Mouse (Mus musculus) olfactory bulb, adult 2 months (tissue): ENCODE data around the gene Ift122.

ENCODE experiments used
- CTCF ChIP-seq: fragments of 200-500 bp; IDR thresholded peaks from 2 replicates; pipeline ENCODE4 v1.5.1; 2012; ENCODE audit warnings: low read depth, mild to moderate bottlenecking, low read length, moderate library complexity; ENCODE audit not compliant: insufficient read depth
- POLR2A ChIP-seq: fragments of 200-500 bp; IDR thresholded peaks from 2 replicates; pipeline ENCODE4 v1.6.1; 2012; ENCODE audit warnings: mild to moderate bottlenecking, low read depth, low read length, moderate library complexity; ENCODE audit not compliant: insufficient read depth

DNA sequence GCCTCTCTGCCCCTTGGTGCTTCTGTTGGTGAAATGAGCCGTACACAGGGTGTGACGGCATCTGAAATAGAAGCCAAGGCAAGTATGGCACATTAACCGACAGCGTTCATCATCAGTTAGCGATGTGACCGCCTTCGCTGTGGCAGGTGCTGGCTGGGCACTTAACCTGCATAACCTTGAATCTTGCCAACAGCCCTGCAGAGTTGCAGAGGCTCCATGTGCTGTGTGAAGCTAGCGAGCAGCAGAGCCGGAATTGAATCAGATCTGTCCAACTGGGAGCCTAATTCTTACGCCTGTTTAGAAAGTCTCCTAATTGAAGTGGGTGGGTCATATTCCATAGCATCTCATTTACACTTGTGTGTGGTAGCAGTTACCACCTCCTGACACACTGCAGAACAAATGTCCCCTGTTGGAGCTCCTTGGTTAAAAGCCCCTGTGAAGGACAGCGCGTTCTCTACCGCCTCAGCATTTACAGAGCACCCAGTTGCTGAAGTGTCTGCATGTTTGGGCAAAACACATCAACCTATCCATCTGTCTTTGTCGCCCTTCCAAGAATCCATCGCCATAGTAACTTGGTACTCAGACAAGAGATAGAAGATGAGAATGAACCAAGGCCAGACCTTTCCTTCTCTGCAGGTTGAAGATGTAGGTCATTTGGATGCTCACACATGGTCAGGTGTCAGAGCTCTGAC lies 61.4 kb downstream of the Ift122 start:
- no peak for TF ChIP-seq CTCF
- no peak for TF ChIP-seq POLR2A
